Comparison of ENCODE assay signal across 9 mouse cellular contexts in the genomic region with DNA sequence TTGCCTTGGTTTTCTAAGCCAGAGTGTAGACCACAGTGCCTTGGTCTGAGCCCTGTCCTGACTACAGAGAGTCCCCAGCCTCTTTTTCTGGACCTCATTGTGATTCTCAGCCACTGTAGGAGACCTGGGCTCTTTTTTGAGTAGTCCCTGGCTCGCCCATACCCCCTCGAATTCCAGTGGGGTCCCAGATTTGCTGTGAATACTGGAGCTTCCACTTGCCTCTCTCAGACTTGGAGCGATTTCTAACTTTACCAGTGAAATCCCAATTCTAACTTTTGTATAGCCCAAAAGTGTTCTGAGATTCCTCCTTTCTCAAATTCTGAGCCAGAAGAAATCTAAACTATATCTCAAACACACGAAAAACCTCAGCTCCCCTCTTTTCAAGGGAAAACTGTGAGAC. TPM values are rescaled to one million over a fixed set of nuclear protein-coding genes. Genes with fewer than 3 reads are reported as not detected.
DNase-seq lines count a peak whose midpoint lies in the region; ATAC-seq and TF ChIP-seq lines count a peak whose summit lies in the region.
"Had no signal": no experiment of that assay in that cellular context is flagged by ENCODE, and none has a peak within 500 bp of the region (broad histone marks: within the 10 kb centered on the region; RNA-seq: fewer than 3 reads in every experiment).

TSS of gene Cacng6 (plus strand) at position 301 of the 400 bp plus-strand sequence.

- peak within 1 kb of the TSS; percentile 40 for H3K4me2 ChIP-seq in forebrain, embryonic 15.5 days (replicated peaks)
- 0 out of 2 replicates have a peak within 1 kb of the TSS, but pooled peaks have one; percentile 18 for H3K4me2 ChIP-seq in intestine, embryonic 16.5 days (ENCODE audit: low read depth, low read length)
- peak within 1 kb of the TSS; percentile 30 for H3K4me2 ChIP-seq in stomach, embryonic 14.5 days (replicated peaks; ENCODE audit: low read depth, low read length)

- no peaks in the 10 kb centered on the region for H3K9me3 ChIP-seq in forebrain, embryonic 15.5 days
- H3K9me3 ChIP-seq in intestine, embryonic 16.5 days (ENCODE audit: control insufficient read depth, low read length), result no peaks in the 10 kb centered on the region
- no peaks in the 10 kb centered on the region for H3K9me3 ChIP-seq in stomach, embryonic 14.5 days (ENCODE audit: control insufficient read depth, low read depth, low read length)

- DNase-seq in left cerebral cortex, adult 2 months (ENCODE audit: extremely low spot score in 1 of 2, low spot score in 2 of 2), result no peak
- no peak for DNase-seq in left cerebral cortex, postnatal 36 days (ENCODE audit: low spot score in 2 of 2)
- DNase-seq in cerebellum, adult 9-11 months, result no peak

- H3K27me3 ChIP-seq in forebrain, embryonic 15.5 days, result peaks cover 26% of the 10 kb centered on the region
- H3K27me3 ChIP-seq in intestine, embryonic 16.5 days (replicated peaks; ENCODE audit: control insufficient read depth, insufficient read depth, low read length), result peaks cover 26% of the 10 kb centered on the region
- H3K27me3 ChIP-seq in stomach, embryonic 14.5 days (ENCODE audit: control insufficient read depth, insufficient read depth, low read length), result peaks cover 12% of the 10 kb centered on the region

- H3K36me3 ChIP-seq in forebrain, embryonic 15.5 days, result no peaks in the 10 kb centered on the region
- H3K36me3 ChIP-seq in intestine, embryonic 16.5 days (ENCODE audit: control insufficient read depth, insufficient read depth, low read length), result no peaks in the 10 kb centered on the region
- H3K36me3 ChIP-seq in stomach, embryonic 14.5 days (ENCODE audit: control insufficient read depth, insufficient read depth, low read length), result no peaks in the 10 kb centered on the region

- H3K27ac ChIP-seq in left cerebral cortex, adult 2 months, result peak within 1 kb of the TSS; percentile 5; the same call in 1 of the 2 replicates
- H3K27ac ChIP-seq in forebrain, embryonic 15.5 days (replicated peaks), result no peak within 1 kb of the TSS
- H3K27ac ChIP-seq in intestine, embryonic 16.5 days (ENCODE audit: low read length), result no peak within 1 kb of the TSS
- H3K27ac ChIP-seq in stomach, embryonic 14.5 days (ENCODE audit: low read length), result no peak within 1 kb of the TSS

- intact Hi-C loops in left cerebral cortex, adult 2 months (cut with DNase I), result no loop called here
- intact Hi-C loops in left cerebral cortex, postnatal 36 days (cut with DNase I), result no loop called here

- H3K4me3 ChIP-seq in left cerebral cortex, adult 2 months, result peak within 1 kb of the TSS; percentile 36
- peak within 1 kb of the TSS; percentile 12 for H3K4me3 ChIP-seq in forebrain, embryonic 15.5 days
- H3K4me3 ChIP-seq in intestine, embryonic 16.5 days (ENCODE audit: low read length), result no peak within 1 kb of the TSS
- H3K4me3 ChIP-seq in stomach, embryonic 14.5 days (ENCODE audit: low read depth, low read length), result peak within 1 kb of the TSS; percentile 10; the same call in 1 of the 2 replicates

- TF ChIP-seq CTCF in left cerebral cortex, adult 2 months (IDR thresholded peaks at IDR 0.05), result no peak

- 0 out of 2 replicates have a peak within 1 kb of the TSS, but pooled peaks have one; percentile 14 for H3K9ac ChIP-seq in forebrain, embryonic 15.5 days (replicated peaks)
- no peak within 1 kb of the TSS for H3K9ac ChIP-seq in intestine, embryonic 16.5 days (ENCODE audit: low read depth, low read length)
- no peak within 1 kb of the TSS for H3K9ac ChIP-seq in stomach, embryonic 14.5 days (replicated peaks; ENCODE audit: low read depth, low read length)

- H3K4me1 ChIP-seq in forebrain, embryonic 15.5 days, result 0 out of 2 replicates have a peak, but pooled peaks cover 5% of the 10 kb centered on the region
- 0 out of 2 replicates have a peak, but pooled peaks cover 3% of the 10 kb centered on the region for H3K4me1 ChIP-seq in intestine, embryonic 16.5 days (ENCODE audit: control insufficient read depth, insufficient read depth, low read length)
- H3K4me1 ChIP-seq in stomach, embryonic 14.5 days (ENCODE audit: control insufficient read depth, insufficient read depth, low read length), result 0 out of 2 replicates have a peak, but pooled peaks cover 3% of the 10 kb centered on the region

- WGBS in forebrain, embryonic 15.5 days, result 39% methylated on average over 4 of the region's 4 CpGs
- 42% methylated on average over 4 of the region's 4 CpGs for WGBS in intestine, embryonic 16.5 days
- 47% methylated on average over 4 of the region's 4 CpGs for WGBS in stomach, embryonic 14.5 days

- ATAC-seq in forebrain, embryonic 15.5 days (replicated peaks), result no peak
- no peak for ATAC-seq in intestine, embryonic 16.5 days
- no peak for ATAC-seq in stomach, embryonic 14.5 days (ENCODE audit: insufficient number of reproducible peaks, insufficient read depth, low FRiP score, low read depth)
- ATAC-seq in erythroblast, adult 5-6 weeks (replicated peaks; ENCODE audit: low FRiP score, poor library complexity, severe bottlenecking), result no peak

RNA-seq across cellular contexts. Expression of gene Cacng6, which starts in this region (rescaled TPM):
- total RNA-seq in left cerebral cortex, adult 2 months (2021), result 1 to 10 TPM; 1.2 TPM
- 1 to 10 TPM; 1.2 to 1.9 TPM for total RNA-seq in left cerebral cortex, postnatal 36 days (2021)
- polyA plus RNA-seq in forebrain, embryonic 15.5 days (2015; fragmentation: Nextera tagmentation; extraction: Ambion mirVana), result 0.08 and 0.14 TPM in 2 replicates
- polyA plus RNA-seq in intestine, embryonic 16.5 days (2015; fragmentation: Nextera tagmentation; extraction: Ambion mirVana), result 0.13 and 0.21 TPM in 2 replicates
- 0.48 TPM in 1 of 2 replicates, not detected in the other for polyA plus RNA-seq in stomach, embryonic 14.5 days (2014; fragmentation: Nextera tagmentation; extraction: Ambion mirVana)
- total RNA-seq in erythroblast, adult 5-6 weeks (2015; ENCODE audit: low replicate concordance), result not detected in 2 replicates
- total RNA-seq in erythroblast, adult 5-6 weeks (2017; ENCODE audit: low replicate concordance), result not detected in 2 replicates
- polyA plus RNA-seq: liver, adult 2 months; urinary bladder, adult 2 months had no signal
